Comparison of ENCODE assay signal across 12 mouse cellular contexts in genomic region chr13:22029928-22030327, GRCm38 (mm10). TPM values are rescaled to one million over a fixed set of nuclear protein-coding genes. Genes with fewer than 3 reads are reported as not detected.
DNase-seq lines count a peak whose midpoint lies in the region; ATAC-seq and TF ChIP-seq lines count a peak whose summit lies in the region.
"Had no signal": no experiment of that assay in that cellular context is flagged by ENCODE, and none has a peak within 500 bp of the region (broad histone marks: within the 10 kb centered on the region; RNA-seq: fewer than 3 reads in every experiment).

No protein-coding gene starts in this region.

- dilution Hi-C loops in CH12.LX (cut with MboI; ENCODE audit: extremely low pct_ligation_motif_present, extremely low pct_unique_long_range_greater_than_20kb, low sequenced_read_pairs): no loop called here

- no peaks in the 10 kb centered on the region for H3K79me2 ChIP-seq in CH12.LX (replicated peaks; ENCODE audit: control insufficient read depth, extremely low read depth, insufficient read depth, poor library complexity, severe bottlenecking)

- H3K4me2 ChIP-seq in hindbrain, embryonic 14.5 days (replicated peaks): no peak overlapping the region
- no peak overlapping the region for H3K4me2 ChIP-seq in hindbrain, embryonic 16.5 days (ENCODE audit: low read length)
- peak overlapping the region; percentile 96 for H3K4me2 ChIP-seq in CH12.LX (ENCODE audit: insufficient read depth, low read depth, poor library complexity, severe bottlenecking)

- DNase-seq in hindbrain, embryonic 14.5 days (ENCODE audit: low spot score): peak; percentile 53
- peak; percentile 37 for DNase-seq in 3134 (ENCODE audit: extremely low read depth, insufficient read length, low spot score)
- peak; percentile 90 for DNase-seq in CH12.LX (ENCODE audit: extremely low read depth)
- DNase-seq in embryo, embryonic 11 days: peak; percentile 61
- DNase-seq in urinary bladder, postnatal 10 days (ENCODE audit: low spot score): no peak
- DNase-seq in testis, postnatal 14 days (ENCODE audit: low spot score): no peak
- no peak for DNase-seq in frontal cortex, postnatal 14 days (ENCODE audit: low spot score in 2 of 2)
- DNase-seq: heart, postnatal 10 days; left cerebral cortex, postnatal 4 days had no signal

- WGBS in hindbrain, embryonic 14.5 days: 32% methylated on average over 8 of the region's 8 CpGs
- WGBS in hindbrain, embryonic 16.5 days: 27% methylated on average over 8 of the region's 8 CpGs

- no peaks in the 10 kb centered on the region for H3K36me3 ChIP-seq in hindbrain, embryonic 14.5 days (replicated peaks; ENCODE audit: control insufficient read depth, insufficient read depth)
- no peaks in the 10 kb centered on the region for H3K36me3 ChIP-seq in hindbrain, embryonic 16.5 days (ENCODE audit: control insufficient read depth, insufficient read depth, low read length)
- no peaks in the 10 kb centered on the region for H3K36me3 ChIP-seq in CH12.LX (replicated peaks in 1 of 2; ENCODE audit: control insufficient read depth in 1 of 2, insufficient read depth in 1 of 2, low read length in 1 of 2)
- H3K36me3 ChIP-seq: embryonic facial prominence, embryonic 12.5 days had no signal

- ATAC-seq in hindbrain, embryonic 14.5 days (ENCODE audit: low FRiP score): no peak
- ATAC-seq in hindbrain, embryonic 16.5 days: no peak

- no peak for TF ChIP-seq CTCF in CH12.LX (conservative IDR thresholded peaks at IDR 0.05 in 1 of 2, IDR thresholded peaks at IDR 0.05 in 1 of 2; ENCODE audit: low read depth in 2 of 2, low read length in 2 of 2)

- TF ChIP-seq POLR2A in CH12.LX (IDR thresholded peaks at IDR 0.05; ENCODE audit: low read depth, low read length): no peak

- no peaks in the 10 kb centered on the region for H3K27me3 ChIP-seq in hindbrain, embryonic 14.5 days (ENCODE audit: control insufficient read depth, insufficient read depth, low read length)
- H3K27me3 ChIP-seq in hindbrain, embryonic 16.5 days (replicated peaks; ENCODE audit: control insufficient read depth, insufficient read depth, low read length): no peaks in the 10 kb centered on the region
- peaks cover 2% of the 10 kb centered on the region for H3K27me3 ChIP-seq in CH12.LX (replicated peaks)
- H3K27me3 ChIP-seq: embryonic facial prominence, embryonic 12.5 days had no signal

- peaks cover 5% of the 10 kb centered on the region; the same call in 1 of the 2 replicates for H3K4me1 ChIP-seq in hindbrain, embryonic 14.5 days (replicated peaks; ENCODE audit: control insufficient read depth, insufficient read depth, low read length)
- peaks cover 4% of the 10 kb centered on the region for H3K4me1 ChIP-seq in hindbrain, embryonic 16.5 days (ENCODE audit: control insufficient read depth, insufficient read depth, low read depth, low read length)
- peaks cover 3 to 13% of the 10 kb centered on the region in 2 experiments; a peak in 3 of 4 replicates for H3K4me1 ChIP-seq in CH12.LX (ENCODE audit: control insufficient read depth in 1 of 2, insufficient read depth in 2 of 2)

- no peak overlapping the region for H3K4me3 ChIP-seq in hindbrain, embryonic 14.5 days (replicated peaks; ENCODE audit: low read length)
- no peak overlapping the region for H3K4me3 ChIP-seq in hindbrain, embryonic 16.5 days (ENCODE audit: low read length)
- H3K4me3 ChIP-seq in CH12.LX (replicated peaks in 1 of 3; ENCODE audit: low read depth in 2 of 3, low read length in 2 of 3, poor library complexity in 1 of 3): peak overlapping the region; percentile 44 to 58 (median 56)

- H3K27ac ChIP-seq in hindbrain, embryonic 14.5 days: no peak overlapping the region
- no peak overlapping the region for H3K27ac ChIP-seq in hindbrain, embryonic 16.5 days (ENCODE audit: low read depth, low read length)
- peak overlapping the region; percentile 38; the same call in 1 of the 2 replicates for H3K27ac ChIP-seq in CH12.LX (ENCODE audit: insufficient read depth, low read depth)
- H3K27ac ChIP-seq: embryonic facial prominence, embryonic 12.5 days had no signal

- no peak for TF ChIP-seq RAD21 in CH12.LX (IDR thresholded peaks at IDR 0.05; ENCODE audit: low read depth, low read length)

- in situ Hi-C loops in CH12.LX (cut with MboI; ENCODE audit: low pct_ligation_motif_present, low pct_unique_long_range_greater_than_20kb, low sequenced_read_pairs): loop anchor here (5.0 to 25.0 kb wide), 5 partner anchors 103 to 1732 kb away; partner anchors contain the start of genes Hist1h1a, Hist1h2ab, Hist1h3a and Hist1h3b

- no peak for TF ChIP-seq EP300 in CH12.LX (IDR thresholded peaks at IDR 0.05; ENCODE audit: low read length)

- H3K9me3 ChIP-seq in hindbrain, embryonic 14.5 days (ENCODE audit: control insufficient read depth, low read length): no peaks in the 10 kb centered on the region
- H3K9me3 ChIP-seq in hindbrain, embryonic 16.5 days (ENCODE audit: control insufficient read depth, low read length): no peaks in the 10 kb centered on the region
- no peaks in the 10 kb centered on the region for H3K9me3 ChIP-seq in CH12.LX (replicated peaks; ENCODE audit: low read length)
- H3K9me3 ChIP-seq: embryonic facial prominence, embryonic 12.5 days had no signal

- H3K9ac ChIP-seq in hindbrain, embryonic 14.5 days: no peak overlapping the region
- no peak overlapping the region for H3K9ac ChIP-seq in hindbrain, embryonic 16.5 days (ENCODE audit: low read depth, low read length)
- H3K9ac ChIP-seq in CH12.LX (ENCODE audit: insufficient read depth, low read depth): peak overlapping the region; percentile 66; the same call in 1 of the 2 replicates
- H3K9ac ChIP-seq: embryonic facial prominence, embryonic 12.5 days had no signal

TF ChIP-seq in CH12.LX, 34 proteins besides CTCF, POLR2A, EP300 and RAD21:
- TF ChIP-seq CHD2 (IDR thresholded peaks at IDR 0.05; ENCODE audit: low read length): no peak
- peak; percentile 76 for TF ChIP-seq ELF1 (IDR thresholded peaks at IDR 0.05; ENCODE audit: low read depth, low read length)
- 0 out of 2 replicates have a peak, but pooled peaks have one; percentile 5 for TF ChIP-seq NRF1 (IDR thresholded peaks at IDR 0.05; ENCODE audit: low read depth, low read length)
- no peak for TF ChIP-seq PAX5 (IDR thresholded peaks at IDR 0.05; ENCODE audit: low read length)
- TF ChIP-seq MAFK (IDR thresholded peaks at IDR 0.05; ENCODE audit: insufficient replicate concordance, low read length): peak; percentile 62
- TF ChIP-seq SMC3 (IDR thresholded peaks at IDR 0.05; ENCODE audit: low read depth, low read length): no peak
- TF ChIP-seq USF2 (conservative IDR thresholded peaks at IDR 0.05; ENCODE audit: low read depth, low read length): no peak
- TF ChIP-seq MYC (IDR thresholded peaks at IDR 0.05; ENCODE audit: low read depth, low read length): 0 out of 2 replicates have a peak, but pooled peaks have one; percentile 29
- no peak for TF ChIP-seq ETS1 (conservative IDR thresholded peaks at IDR 0.05; ENCODE audit: low read depth, low read length)
- TF ChIP-seq BHLHE40 (IDR thresholded peaks at IDR 0.05; ENCODE audit: low read depth, low read length): no peak
- no peak for TF ChIP-seq MAZ (IDR thresholded peaks at IDR 0.05; ENCODE audit: low read depth, low read length)
- TF ChIP-seq E2F4 (IDR thresholded peaks at IDR 0.05; ENCODE audit: insufficient replicate concordance, low read depth, low read length): no peak
- peak; percentile 41; the same call in 1 of the 2 replicates for TF ChIP-seq SIN3A (IDR thresholded peaks at IDR 0.05; ENCODE audit: low read length)
- peak; percentile 99 for TF ChIP-seq TBP (conservative IDR thresholded peaks at IDR 0.05; ENCODE audit: low read depth, low read length)
- no peak for TF ChIP-seq HCFC1 (IDR thresholded peaks at IDR 0.05; ENCODE audit: low read depth, low read length)
- TF ChIP-seq JUN (IDR thresholded peaks at IDR 0.05; ENCODE audit: insufficient read depth, low read depth, low read length): no peak
- TF ChIP-seq ZKSCAN1 (IDR thresholded peaks at IDR 0.05; ENCODE audit: borderline replicate concordance, low read depth, low read length): no peak
- TF ChIP-seq IRF4 (IDR thresholded peaks at IDR 0.05; ENCODE audit: low read depth, low read length): no peak

RNA-seq across cellular contexts. Expression of gene Hist1h2ah, which starts 5.4 kb away (rescaled TPM):
- 8.0 TPM in 1 of 2 replicates, not detected in the other for polyA plus RNA-seq in hindbrain, embryonic 14.5 days (2014; fragmentation: Nextera tagmentation; extraction: Ambion mirVana)
- not detected in 2 replicates for polyA plus RNA-seq in hindbrain, embryonic 16.5 days (2015; fragmentation: Nextera tagmentation; extraction: Ambion mirVana)
- 628 and 652 TPM in 2 replicates for total RNA-seq in CH12.LX (2012; rRNA removed)
- 4.9 and 8.1 TPM in 2 replicates for total RNA-seq in CH12.LX (2014; rRNA removed)
- polyA plus RNA-seq in CH12.LX (2012; ENCODE audit: insufficient read length, low read depth): 2.3 and 4.5 TPM in 2 replicates
- polyA plus RNA-seq: urinary bladder, adult 2 months had no signal

RNA-seq across cellular contexts. Expression of gene Hist1h2bk, which starts 5.7 kb away (rescaled TPM):
- polyA plus RNA-seq in hindbrain, embryonic 14.5 days (2014; fragmentation: Nextera tagmentation; extraction: Ambion mirVana): 1.5 and 1.6 TPM in 2 replicates
- polyA plus RNA-seq in hindbrain, embryonic 16.5 days (2015; fragmentation: Nextera tagmentation; extraction: Ambion mirVana): 0.70 and 0.87 TPM in 2 replicates
- total RNA-seq in CH12.LX (2012; rRNA removed) (2,586 and 2,636 TPM in 2 replicates), CH12.LX (2014; rRNA removed) (38.2 and 47.2 TPM in 2 replicates)
- 3.7 and 8.1 TPM in 2 replicates for polyA plus RNA-seq in CH12.LX (2012; ENCODE audit: insufficient read length, low read depth)

RNA-seq across cellular contexts. Expression of gene Hist1h4i, which starts 11.2 kb away (rescaled TPM):
- 6.0 and 6.2 TPM in 2 replicates for polyA plus RNA-seq in hindbrain, embryonic 14.5 days (2014; fragmentation: Nextera tagmentation; extraction: Ambion mirVana)
- 6.5 and 6.7 TPM in 2 replicates for polyA plus RNA-seq in hindbrain, embryonic 16.5 days (2015; fragmentation: Nextera tagmentation; extraction: Ambion mirVana)
- 768 and 812 TPM in 2 replicates for total RNA-seq in CH12.LX (2012; rRNA removed)
- total RNA-seq in CH12.LX (2014; rRNA removed): 29.9 and 35.7 TPM in 2 replicates
- 6.4 TPM in 2 replicates for polyA plus RNA-seq in CH12.LX (2012; ENCODE audit: insufficient read length, low read depth)

RNA-seq across cellular contexts. Expression of gene Hist1h2ag, which starts 12.8 kb away (rescaled TPM):
- 4.4 and 5.3 TPM in 2 replicates for polyA plus RNA-seq in hindbrain, embryonic 14.5 days (2014; fragmentation: Nextera tagmentation; extraction: Ambion mirVana)
- polyA plus RNA-seq in hindbrain, embryonic 16.5 days (2015; fragmentation: Nextera tagmentation; extraction: Ambion mirVana): 3.0 and 5.8 TPM in 2 replicates
- total RNA-seq in CH12.LX (2012; rRNA removed) (576 and 708 TPM in 2 replicates), CH12.LX (2014; rRNA removed) (21.8 and 22.0 TPM in 2 replicates)
- polyA plus RNA-seq in CH12.LX (2012; ENCODE audit: insufficient read length, low read depth): 7.3 and 13.0 TPM in 2 replicates

RNA-seq across cellular contexts. Expression of gene Hist1h2bj, which starts 13.1 kb away (rescaled TPM):
- polyA plus RNA-seq in hindbrain, embryonic 14.5 days (2014; fragmentation: Nextera tagmentation; extraction: Ambion mirVana): 1.8 and 2.5 TPM in 2 replicates
- polyA plus RNA-seq in hindbrain, embryonic 16.5 days (2015; fragmentation: Nextera tagmentation; extraction: Ambion mirVana): 2.2 and 2.5 TPM in 2 replicates
- 1,723 and 1,790 TPM in 2 replicates for total RNA-seq in CH12.LX (2012; rRNA removed)
- total RNA-seq in CH12.LX (2014; rRNA removed): 23.2 and 23.8 TPM in 2 replicates
- polyA plus RNA-seq in CH12.LX (2012; ENCODE audit: insufficient read length, low read depth): 0.72 and 2.5 TPM in 2 replicates

Comparison
In these comparisons a context has a peak if more than half of its experiments do, and no peak if none do; other contexts are left out.
1. DNase-seq: peak in hindbrain, embryonic 14.5 days (single experiment), 3134 (single experiment), CH12.LX (single experiment) and embryo, embryonic 11 days (single experiment); none in urinary bladder, postnatal 10 days (single experiment), testis, postnatal 14 days (single experiment) and frontal cortex, postnatal 14 days (0 of 2).
2. H3K4me3 ChIP-seq: peak in CH12.LX (3 of 3); none in hindbrain, embryonic 14.5 days (single experiment) and hindbrain, embryonic 16.5 days (single experiment).